Mouse (Mus musculus) ES-E14 (cell line): ENCODE measurements around the gene Ptgr2. TPM values are rescaled to one million over a fixed set of nuclear protein-coding genes. Genes with fewer than 3 reads are reported as not detected.
A peak's percentile ranks its signal among the peaks of the same experiment; 100 is the strongest.
"Not testable (repeated sequence)": the region's sequence is repeated elsewhere in the genome, so short reads cannot be mapped to it uniquely, and the experiment has no call there.

Experiments
- DNase-seq: peaks from one replicate; pipeline ENCODE4 v3.0.0-alpha.2; 2013; ENCODE audit warnings: low read depth, low spot score
- H3K27ac ChIP-seq: 2 replicates; pipeline ENCODE4 v1.5.1; 2012; ENCODE audit warnings: low read depth, mild to moderate bottlenecking, low read length, moderate library complexity, mixed read lengths; ENCODE audit not compliant: poor library complexity, insufficient read depth, severe bottlenecking
- H3K36me3 ChIP-seq: 2 replicates; pipeline ENCODE4 v1.6.1; 2012; ENCODE audit warnings: mild to moderate bottlenecking, low read length, moderate library complexity, mixed read lengths; ENCODE audit not compliant: control insufficient read depth, poor library complexity, insufficient read depth, severe bottlenecking
- H3K4me1 ChIP-seq, 2 experiments: fragments of 150-350 bp in 1 of 2; sonication (generic) in 1 of 2; 2 replicates each; pipeline ENCODE4 v1.6.1; 2012; ENCODE audit warnings: low read length in 2 of 2, mild to moderate bottlenecking in 1 of 2, mixed read lengths in 1 of 2; ENCODE audit not compliant: control insufficient read depth in 2 of 2, insufficient read depth in 2 of 2, poor library complexity in 1 of 2
- H3K4me3 ChIP-seq, 2 experiments: fragments of 150-350 bp in 1 of 2; sonication (generic) in 1 of 2; 2 replicates each; pipeline ENCODE4 v1.5.1; 2012; ENCODE audit warnings: low read length in 2 of 2, low read depth in 1 of 2, mild to moderate bottlenecking in 1 of 2, mixed read lengths in 1 of 2; ENCODE audit not compliant: insufficient read depth in 1 of 2, poor library complexity in 1 of 2, severe bottlenecking in 1 of 2
- H3K9ac ChIP-seq: 2 replicates; pipeline ENCODE4 v1.6.1; 2012; ENCODE audit warnings: low read depth, mild to moderate bottlenecking, low read length, mixed read lengths; ENCODE audit not compliant: poor library complexity, insufficient read depth, severe bottlenecking
- H3K9me3 ChIP-seq: fragments of 150-350 bp; sonication (generic); 2 replicates; pipeline ENCODE4 v1.6.1; 2012; ENCODE audit warnings: low read depth, mild to moderate bottlenecking, low read length; ENCODE audit not compliant: control insufficient read depth, insufficient read depth
- CHD2 ChIP-seq: IDR thresholded peaks from 2 replicates; pipeline ENCODE4 v1.6.1; 2014; ENCODE audit warnings: mild to moderate bottlenecking, low read depth, low read length, inconsistent platforms
- HCFC1 ChIP-seq: IDR thresholded peaks from 2 replicates; pipeline ENCODE4 v1.6.1; 2012; ENCODE audit warnings: low read length, inconsistent platforms, borderline replicate concordance; ENCODE audit not compliant: insufficient read depth
- MAFK ChIP-seq: IDR thresholded peaks from 2 replicates; pipeline ENCODE4 v1.6.1; 2014; ENCODE audit warnings: mild to moderate bottlenecking, low read depth, low read length, inconsistent platforms; ENCODE audit not compliant: insufficient read depth
- ZC3H11A ChIP-seq: IDR thresholded peaks from 2 replicates; pipeline ENCODE4 v1.6.1; 2012; ENCODE audit warnings: low read depth, mild to moderate bottlenecking, inconsistent platforms, low read length, borderline replicate concordance
- ZNF384 ChIP-seq: IDR thresholded peaks from 2 replicates; pipeline ENCODE4 v1.6.1; 2012; ENCODE audit warnings: low read depth, low read length, inconsistent platforms
- in situ Hi-C, 2 experiments: fragments of 600-800 bp; cut with MboI; formaldehyde crosslinking; loops; one replicate each; pipeline ENCODE4 v1.15.1; 2025; ENCODE audit warnings: low sequenced_read_pairs in 2 of 2, inconsistent platforms in 1 of 2; ENCODE audit not compliant: unreplicated experiment in 2 of 2
- total RNA-seq: library from RNA; depleted of rRNA; stranded (reverse); fragments of 300-350 nt; gene quantifications from 2 replicates; pipeline ENCODE4 v1.2.3, GENCODE M21; 2012; rRNA removed

Gene Ptgr2
- total RNA-seq, result 16.2 and 16.7 TPM in 2 replicates

DNA sequence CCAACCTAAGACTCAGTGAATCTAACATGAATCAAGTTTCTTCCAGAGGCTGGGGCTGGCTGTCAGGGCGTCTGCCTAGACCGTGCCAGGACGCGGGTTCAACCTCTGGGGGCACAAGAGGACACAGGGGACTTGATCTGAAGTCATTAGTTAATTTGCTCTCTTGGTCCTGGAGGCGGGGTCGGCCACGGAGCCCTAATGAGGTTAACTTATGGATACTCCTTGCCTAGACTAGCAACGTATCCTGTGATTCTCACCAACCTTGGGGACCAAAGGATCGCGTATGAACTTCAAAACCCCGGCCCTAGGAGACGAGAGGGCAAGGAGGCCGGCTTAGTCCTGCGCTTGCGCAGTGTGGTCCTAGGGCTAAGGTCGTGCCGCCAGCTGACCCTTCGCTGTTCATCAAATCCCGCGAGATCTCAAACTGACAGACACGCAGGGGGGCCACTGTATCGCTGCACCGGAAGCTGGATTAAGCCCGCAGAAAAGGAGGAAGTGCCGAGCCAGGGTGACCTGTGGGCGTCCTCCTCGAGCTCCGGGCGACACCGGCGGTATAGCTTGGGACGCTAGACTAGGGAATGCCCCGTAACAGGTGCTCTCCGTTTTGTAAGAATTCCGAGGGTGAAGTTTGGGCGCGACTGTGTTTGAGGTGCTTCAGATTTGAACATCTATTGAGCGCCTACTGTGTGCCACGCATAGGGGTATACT, at the start of gene Ptgr2:
Gene Ptgr2, plus strand, starts transcription at position 348 of the 708 bp plus-strand sequence.
- Histone ChIP-seq H3K4me3 (peak within 1 kb of the TSS; percentile 73 to 75), H3K9me3 (no peaks in the 10 kb centered on the region), H3K36me3 (no peaks in the 10 kb centered on the region), H3K4me1 (no peaks in the 10 kb centered on the region), H3K9ac (peak within 1 kb of the TSS; percentile 81), H3K27ac (no peak within 1 kb of the TSS)
- TF ChIP-seq ZC3H11A, result no peak
- peak; percentile 98 for TF ChIP-seq CHD2
- peak; percentile 98 for DNase-seq
- in situ Hi-C loops, result no loop called here

DNA sequence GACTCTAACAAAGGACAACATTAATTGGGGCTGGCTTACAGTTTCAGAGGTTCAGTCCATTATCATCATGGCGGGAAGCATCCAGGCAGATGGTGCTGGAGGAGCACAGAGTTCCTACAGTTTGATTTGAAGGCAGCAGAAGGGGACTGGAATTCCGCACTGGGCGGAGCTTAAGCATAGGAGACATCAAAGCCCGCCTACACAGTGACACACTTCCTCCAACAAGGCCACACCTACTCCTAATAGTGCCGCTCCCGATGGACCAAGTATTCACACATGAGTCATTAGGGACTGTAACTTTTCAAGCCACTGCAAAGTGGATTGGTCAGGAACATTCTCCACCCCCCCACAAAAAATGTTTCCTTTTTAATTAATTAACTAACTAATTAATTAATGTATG, 49.5 kb upstream of the Ptgr2 start:
- no peak for TF ChIP-seq HCFC1
- TF ChIP-seq ZNF384, result no peak
- TF ChIP-seq CHD2, result no peak
- TF ChIP-seq ZC3H11A, result no peak
- no peak for TF ChIP-seq MAFK
- peak overlapping the region in 1 of 2 experiments; percentile 29; a peak in 1 of 4 replicates for H3K4me3 ChIP-seq
- no peaks in the 10 kb centered on the region for H3K36me3 ChIP-seq
- H3K4me1 ChIP-seq, result peaks cover 3 to 13% of the 10 kb centered on the region in 2 experiments; a peak in 2 of 4 replicates
- no peak overlapping the region; the same call in 1 of the 2 replicates for H3K27ac ChIP-seq
- H3K9ac ChIP-seq, result no peak overlapping the region
- peak; percentile 69 for DNase-seq
- in situ Hi-C loops, result no loop called here
- H3K9me3 ChIP-seq, result no peaks in the 10 kb centered on the region

DNA sequence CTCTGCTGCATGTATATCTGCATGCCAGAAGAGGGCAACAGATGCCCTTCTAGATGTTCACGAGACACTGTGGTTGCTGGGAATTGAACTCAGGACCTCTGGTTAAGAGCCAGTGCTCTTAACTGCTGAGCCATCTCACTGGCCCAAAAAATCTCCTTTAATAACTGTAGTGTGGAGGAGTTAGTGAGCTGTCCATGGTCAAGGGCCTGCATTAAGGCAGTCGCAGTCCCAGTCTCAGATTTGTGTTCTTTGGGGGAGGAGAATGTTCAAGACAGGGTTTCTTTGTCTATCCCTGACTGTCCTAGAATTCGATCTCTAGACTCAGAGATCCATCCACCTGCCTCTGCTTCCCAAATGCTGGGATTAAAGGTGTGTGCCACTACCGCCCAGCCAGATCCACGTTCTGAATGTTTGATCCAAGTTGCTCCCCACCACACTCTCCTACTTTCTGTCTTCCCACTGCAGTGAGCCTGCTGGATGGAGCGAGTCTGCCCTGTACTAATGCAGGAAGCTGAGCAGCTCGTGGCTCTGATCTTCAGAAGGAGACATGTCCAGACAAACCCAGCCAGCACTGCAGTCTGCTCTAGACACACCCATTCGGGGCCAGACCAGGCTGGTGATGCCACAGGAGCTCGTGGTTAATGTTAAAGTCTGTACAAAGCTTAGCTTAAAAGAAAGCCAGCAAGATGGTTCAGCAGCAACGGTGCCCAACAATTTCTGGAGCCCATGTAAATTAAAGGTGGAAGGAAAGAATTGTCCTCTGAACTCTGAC, 48.9 kb upstream of the Ptgr2 start:
- DNase-seq, result peak; percentile 47
- H3K9me3 ChIP-seq, result no peaks in the 10 kb centered on the region
- peaks cover 3 to 13% of the 10 kb centered on the region in 2 experiments; a peak in 2 of 4 replicates for H3K4me1 ChIP-seq
- H3K27ac ChIP-seq, result peak overlapping the region; percentile 85
- TF ChIP-seq MAFK, result no peak
- no peak for TF ChIP-seq ZC3H11A
- no peak for TF ChIP-seq HCFC1
- no peak for TF ChIP-seq CHD2
- H3K36me3 ChIP-seq, result no peaks in the 10 kb centered on the region
- H3K9ac ChIP-seq, result peak overlapping the region; percentile 58; the same call in 1 of the 2 replicates
- H3K4me3 ChIP-seq, result no peak overlapping the region
- in situ Hi-C loops, result no loop called here

DNA sequence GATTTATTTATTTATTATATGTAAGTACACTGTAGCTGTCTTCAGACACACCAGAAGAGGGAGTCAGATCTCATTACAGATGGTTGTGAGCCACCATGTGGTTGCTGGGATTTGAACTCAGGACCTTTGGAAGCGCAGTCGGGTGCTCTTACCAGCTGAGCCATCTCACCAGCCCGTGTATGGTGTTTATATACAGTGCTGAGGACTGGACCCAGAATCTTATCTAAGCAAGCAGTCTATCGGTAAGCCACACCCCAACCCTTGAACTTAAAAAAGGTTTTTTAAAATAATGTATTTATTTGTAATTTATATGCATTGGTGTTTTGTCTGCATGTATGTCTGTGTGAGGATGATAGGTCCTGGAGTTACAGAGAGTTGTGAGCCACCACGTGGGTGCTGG, 48.0 kb upstream of the Ptgr2 start:
- H3K9ac ChIP-seq, DNase-seq, H3K4me3 ChIP-seq, H3K9me3 ChIP-seq, in situ Hi-C loops, H3K27ac ChIP-seq, H3K36me3 ChIP-seq: not testable (repeated sequence)
- H3K4me1 ChIP-seq, result peaks cover 3 to 13% of the 10 kb centered on the region in 2 experiments; a peak in 2 of 4 replicates
